ENCODE assay signal across 8 mouse cellular contexts in genomic region chr16:4964731-4965391, GRCm38 (mm10). TPM values are rescaled to one million over a fixed set of nuclear protein-coding genes. Genes with fewer than 3 reads are reported as not detected.
A peak's percentile ranks its signal among the peaks of the same experiment; 100 is the strongest.
DNase-seq lines count a peak whose midpoint lies in the region; ATAC-seq and TF ChIP-seq lines count a peak whose summit lies in the region.

No protein-coding gene starts in this region.

- peaks cover 37% of the 10 kb centered on the region for H3K79me2 ChIP-seq in macrophage (ENCODE audit: inconsistent target)

- H3K4me1 ChIP-seq in heart, embryonic 16.5 days (ENCODE audit: control insufficient read depth, insufficient read depth, low read length), result peaks cover 12% of the 10 kb centered on the region
- H3K4me1 ChIP-seq in G1E (ENCODE audit: insufficient read depth, low read depth, low read length), result peaks cover 48% of the 10 kb centered on the region
- peaks cover 25% of the 10 kb centered on the region for H3K4me1 ChIP-seq in forebrain, embryonic 15.5 days

- ATAC-seq in heart, embryonic 16.5 days (replicated peaks; ENCODE audit: extremely low read depth, insufficient read depth, low FRiP score), result no peak
- ATAC-seq in G1E (ENCODE audit: extremely low read depth, insufficient number of reproducible peaks, low FRiP score, poor library complexity, severe bottlenecking), result no peak
- peak; percentile 17 for ATAC-seq in forebrain, embryonic 15.5 days (replicated peaks)

- 18% methylated on average over 13 of the region's 13 CpGs for WGBS in heart, embryonic 16.5 days
- 22% methylated on average over 13 of the region's 13 CpGs for WGBS in forebrain, embryonic 15.5 days
- 3% methylated on average over 13 of the region's 13 CpGs for WGBS in macrophage (ENCODE audit: missing documents)

- peak overlapping the region; percentile 85 for H3K27ac ChIP-seq in heart, embryonic 16.5 days (ENCODE audit: low read length)
- H3K27ac ChIP-seq in forebrain, embryonic 15.5 days (replicated peaks), result peak overlapping the region; percentile 85
- H3K27ac ChIP-seq in macrophage, result peak overlapping the region; percentile 51

- no peak for TF ChIP-seq CTCF in G1E (IDR thresholded peaks at IDR 0.05; ENCODE audit: low read depth, low read length)

- DNase-seq in heart, adult 9 months (ENCODE audit: low spot score in 2 of 2), result no peak
- no peak for DNase-seq in G1E (ENCODE audit: low spot score)
- DNase-seq in right cerebral cortex, adult 18-20 months, result no peak
- no peak for DNase-seq in layer of hippocampus, adult 8-10 months (ENCODE audit: low spot score in 2 of 2)
- no peak for DNase-seq in cerebellum, postnatal 25 days

- no peaks in the 10 kb centered on the region for H3K36me3 ChIP-seq in heart, embryonic 16.5 days (ENCODE audit: control insufficient read depth, insufficient read depth)
- H3K36me3 ChIP-seq in G1E (replicated peaks) (peaks cover 31% of the 10 kb centered on the region), macrophage (ENCODE audit: inconsistent target) (no peaks in the 10 kb centered on the region)
- no peaks in the 10 kb centered on the region; the same call in 1 of the 2 replicates for H3K36me3 ChIP-seq in forebrain, embryonic 15.5 days

- H3K27me3 ChIP-seq in heart, embryonic 16.5 days (ENCODE audit: control insufficient read depth, insufficient read depth, low read length), result no peaks in the 10 kb centered on the region
- peaks cover 3% of the 10 kb centered on the region; the same call in 1 of the 2 replicates for H3K27me3 ChIP-seq in G1E (ENCODE audit: insufficient read depth, low read length)
- no peaks in the 10 kb centered on the region for H3K27me3 ChIP-seq in forebrain, embryonic 15.5 days

- peak overlapping the region; percentile 83 for H3K4me3 ChIP-seq in heart, embryonic 16.5 days (ENCODE audit: low read length)
- peak overlapping the region; percentile 90 for H3K4me3 ChIP-seq in G1E (ENCODE audit: low read depth, low read length)
- H3K4me3 ChIP-seq in forebrain, embryonic 15.5 days, result peak overlapping the region; percentile 80
- H3K4me3 ChIP-seq in macrophage (ENCODE audit: inconsistent target), result peak overlapping the region; percentile 65

- H3K9ac ChIP-seq in heart, embryonic 16.5 days (ENCODE audit: low read length), result peak overlapping the region; percentile 79
- H3K9ac ChIP-seq in forebrain, embryonic 15.5 days (replicated peaks), result peak overlapping the region; percentile 77

- peak overlapping the region; percentile 96 for H3K4me2 ChIP-seq in heart, embryonic 16.5 days (ENCODE audit: low read depth, low read length)
- peak overlapping the region; percentile 68 for H3K4me2 ChIP-seq in forebrain, embryonic 15.5 days (replicated peaks)

- no peaks in the 10 kb centered on the region for H3K9me3 ChIP-seq in heart, embryonic 16.5 days (replicated peaks; ENCODE audit: control insufficient read depth, low read length)
- H3K9me3 ChIP-seq in G1E (replicated peaks), result no peaks in the 10 kb centered on the region
- H3K9me3 ChIP-seq in forebrain, embryonic 15.5 days, result no peaks in the 10 kb centered on the region

RNA-seq across cellular contexts. Expression of gene Anks3, which starts 0.9 kb away (rescaled TPM):
- 34.8 and 36.6 TPM in 2 replicates for polyA plus RNA-seq in heart, embryonic 16.5 days (2015; fragmentation: Nextera tagmentation; extraction: Ambion mirVana)
- 32.2 and 36.6 TPM in 2 replicates for total RNA-seq in G1E (2014; fragmentation: Nextera tagmentation)
- 17.5 and 27.5 TPM in 2 replicates for total RNA-seq in G1E (2017)
- polyA plus RNA-seq in G1E (2012), result 24.2 and 24.4 TPM in 2 replicates
- 79.9 and 80.7 TPM in 2 replicates for polyA plus RNA-seq in forebrain, embryonic 15.5 days (2015; fragmentation: Nextera tagmentation; extraction: Ambion mirVana)
- 100 to 1,000 TPM in 21 of 26 experiments, 10 to 100 TPM in 5; 82.2 to 241 (median 140) TPM for total RNA-seq in macrophage (2018; cell fraction: chromatin; rRNA removed)
- total RNA-seq in macrophage (2018; cell fraction: cytosol; rRNA removed), result 10 to 100 TPM in 11 of 26 experiments, 1 to 10 TPM in 15; 2.8 to 17.9 (median 9.8) TPM
- 100 to 1,000 TPM in 5 of 26 experiments, 10 to 100 TPM in 21; 35.6 to 129 (median 71.5) TPM for total RNA-seq in macrophage (2018; cell fraction: nucleus; rRNA removed)
- polyA plus RNA-seq in macrophage (2018), result 9.0 to 21.1 TPM (median 12.1 TPM) in 3 replicates
- 10 to 100 TPM; 67.3 to 90.8 (median 81.5) TPM for total RNA-seq in layer of hippocampus, adult 8-10 months (2022)

RNA-seq across cellular contexts. Expression of gene Nudt16l1, which starts 26.3 kb away (rescaled TPM):
- 119 and 125 TPM in 2 replicates for polyA plus RNA-seq in heart, embryonic 16.5 days (2015; fragmentation: Nextera tagmentation; extraction: Ambion mirVana)
- total RNA-seq in G1E (2014; fragmentation: Nextera tagmentation) (21.7 and 23.1 TPM in 2 replicates), G1E (2017) (20.5 and 21.6 TPM in 2 replicates)
- polyA plus RNA-seq in G1E (2012) (37.8 and 42.9 TPM in 2 replicates), macrophage (2018) (17.1 to 56.6 TPM (median 39.4 TPM) in 3 replicates)
- polyA plus RNA-seq in forebrain, embryonic 15.5 days (2015; fragmentation: Nextera tagmentation; extraction: Ambion mirVana), result 138 and 139 TPM in 2 replicates
- total RNA-seq in macrophage (2018; cell fraction: chromatin; rRNA removed), result 10 to 100 TPM; 12.9 to 50.6 (median 28.1) TPM
- 10 to 100 TPM; 24.5 to 63.6 (median 37.5) TPM for total RNA-seq in macrophage (2018; cell fraction: cytosol; rRNA removed)
- 10 to 100 TPM; 14.8 to 50.2 (median 28.0) TPM for total RNA-seq in macrophage (2018; cell fraction: nucleus; rRNA removed)
- total RNA-seq in layer of hippocampus, adult 8-10 months (2022), result 10 to 100 TPM; 75.3 to 81.3 (median 78.2) TPM

RNA-seq across cellular contexts. Expression of gene Sept12, which starts 32.8 kb away (rescaled TPM):
- polyA plus RNA-seq in heart, embryonic 16.5 days (2015; fragmentation: Nextera tagmentation; extraction: Ambion mirVana), result not detected in 2 replicates
- not detected in 2 replicates for total RNA-seq in G1E (2014; fragmentation: Nextera tagmentation)
- 0.05 TPM in 1 of 2 replicates, not detected in the other for total RNA-seq in G1E (2017)
- polyA plus RNA-seq in G1E (2012), result 0.07 TPM in 1 of 2 replicates, not detected in the other
- not detected in 2 replicates for polyA plus RNA-seq in forebrain, embryonic 15.5 days (2015; fragmentation: Nextera tagmentation; extraction: Ambion mirVana)
- total RNA-seq in macrophage (2018; cell fraction: chromatin; rRNA removed), result not detected
- not detected for total RNA-seq in macrophage (2018; cell fraction: cytosol; rRNA removed)
- not detected for total RNA-seq in macrophage (2018; cell fraction: nucleus; rRNA removed)
- polyA plus RNA-seq in macrophage (2018), result not detected in 3 replicates
- total RNA-seq in layer of hippocampus, adult 8-10 months (2022), result not detected

RNA-seq across cellular contexts. Expression of gene Smim22, which starts 42.2 kb away (rescaled TPM):
- polyA plus RNA-seq in heart, embryonic 16.5 days (2015; fragmentation: Nextera tagmentation; extraction: Ambion mirVana), result 3.5 and 5.4 TPM in 2 replicates
- total RNA-seq in G1E (2014; fragmentation: Nextera tagmentation) (not detected in 2 replicates), G1E (2017) (not detected in 2 replicates)
- polyA plus RNA-seq in G1E (2012) (not detected in 2 replicates), macrophage (2018) (not detected in 3 replicates)
- polyA plus RNA-seq in forebrain, embryonic 15.5 days (2015; fragmentation: Nextera tagmentation; extraction: Ambion mirVana), result 1.0 and 1.1 TPM in 2 replicates
- total RNA-seq in macrophage (2018; cell fraction: chromatin; rRNA removed), result not detected
- not detected for total RNA-seq in macrophage (2018; cell fraction: cytosol; rRNA removed)
- not detected for total RNA-seq in macrophage (2018; cell fraction: nucleus; rRNA removed)
- not detected for total RNA-seq in layer of hippocampus, adult 8-10 months (2022)

RNA-seq across cellular contexts. Expression of gene Rogdi, which starts 48.5 kb away (rescaled TPM):
- polyA plus RNA-seq in heart, embryonic 16.5 days (2015; fragmentation: Nextera tagmentation; extraction: Ambion mirVana), result 55.1 and 58.9 TPM in 2 replicates
- total RNA-seq in G1E (2014; fragmentation: Nextera tagmentation) (41.0 and 51.0 TPM in 2 replicates), G1E (2017) (4.1 and 4.7 TPM in 2 replicates)
- polyA plus RNA-seq in G1E (2012) (33.3 and 70.0 TPM in 2 replicates), macrophage (2018) (10.0 to 27.5 TPM (median 22.6 TPM) in 3 replicates)
- 91.4 and 99.8 TPM in 2 replicates for polyA plus RNA-seq in forebrain, embryonic 15.5 days (2015; fragmentation: Nextera tagmentation; extraction: Ambion mirVana)
- 10 to 100 TPM in 19 of 26 experiments, 1 to 10 TPM in 7; 3.7 to 46.6 (median 20.6) TPM for total RNA-seq in macrophage (2018; cell fraction: chromatin; rRNA removed)
- 10 to 100 TPM in 15 of 26 experiments, 1 to 10 TPM in 11; 6.3 to 16.4 (median 11.0) TPM for total RNA-seq in macrophage (2018; cell fraction: cytosol; rRNA removed)
- 10 to 100 TPM in 20 of 26 experiments, 1 to 10 TPM in 6; 4.1 to 44.8 (median 16.4) TPM for total RNA-seq in macrophage (2018; cell fraction: nucleus; rRNA removed)
- total RNA-seq in layer of hippocampus, adult 8-10 months (2022), result 100 to 1,000 TPM; 282 to 333 (median 307) TPM
